Comparison of ENCODE assay signal across 9 mouse cellular contexts in the genomic region with DNA sequence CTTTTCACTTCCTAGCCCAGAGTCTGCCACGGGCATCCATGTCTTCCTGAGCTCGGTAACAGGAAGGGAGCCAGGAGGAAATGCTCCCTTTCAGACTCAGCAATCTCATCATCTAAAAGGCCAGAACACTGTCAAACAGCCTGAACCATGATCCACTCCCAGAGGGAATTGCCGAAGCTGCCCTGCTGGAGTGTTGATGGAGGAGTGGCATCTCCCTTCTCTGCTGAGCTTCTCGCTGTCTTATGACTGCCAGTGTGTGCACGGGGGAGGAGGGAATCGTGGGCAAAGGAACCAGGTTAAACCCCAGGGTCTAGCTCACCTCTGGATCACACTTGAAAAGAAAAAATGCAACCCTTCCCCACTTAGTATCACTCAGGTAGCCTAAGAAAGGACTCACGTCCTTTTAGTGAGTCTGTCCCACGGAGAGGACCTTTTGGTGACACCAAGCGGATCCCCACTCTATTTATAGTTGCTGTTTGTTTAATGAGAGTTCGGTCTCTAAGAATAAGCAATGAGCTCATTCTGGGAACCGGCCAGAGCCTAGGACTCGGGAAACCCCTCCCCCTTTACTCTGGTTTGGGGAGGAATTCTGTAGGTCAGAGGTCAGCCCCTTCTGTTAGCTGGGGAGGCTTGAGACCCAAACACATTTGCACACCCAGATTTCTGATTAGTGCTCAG.
DNase-seq lines count a peak whose midpoint lies in the region; ATAC-seq and TF ChIP-seq lines count a peak whose summit lies in the region.
"Had no signal": no experiment of that assay in that cellular context is flagged by ENCODE, and none has a peak within 500 bp of the region (broad histone marks: within the 10 kb centered on the region; RNA-seq: fewer than 3 reads in every experiment).

No protein-coding gene starts in this region.

- no peak for DNase-seq in hindbrain, embryonic 10.5 days (ENCODE audit: low spot score)
- DNase-seq in hindbrain, postnatal 0 days (ENCODE audit: low spot score) = no peak
- peak; percentile 29 for DNase-seq in gastrocnemius, postnatal 25 days
- DNase-seq in kidney, adult 8-10 months = peak; percentile 40 to 48
- DNase-seq in lung, postnatal 36 days = peak; percentile 84
- no peak for DNase-seq in cerebellum, postnatal 4 days (ENCODE audit: low spot score in 2 of 2)
- no peak for DNase-seq in cerebellum, adult 11 months

- H3K9ac ChIP-seq in hindbrain, postnatal 0 days (replicated peaks; ENCODE audit: low read length) = no peak overlapping the region
- H3K9ac ChIP-seq: limb, embryonic 13.5 days had no signal

- peaks cover 9% of the 10 kb centered on the region for H3K4me1 ChIP-seq in hindbrain, embryonic 10.5 days (replicated peaks)
- no peaks in the 10 kb centered on the region for H3K4me1 ChIP-seq in hindbrain, postnatal 0 days (ENCODE audit: insufficient read depth, low read length)
- H3K4me1 ChIP-seq: limb, embryonic 13.5 days had no signal

- H3K4me2 ChIP-seq in hindbrain, postnatal 0 days (ENCODE audit: low read depth, low read length) = no peak overlapping the region
- H3K4me2 ChIP-seq: limb, embryonic 13.5 days had no signal

- H3K4me3 ChIP-seq in hindbrain, embryonic 10.5 days = no peak overlapping the region
- no peak overlapping the region for H3K4me3 ChIP-seq in hindbrain, postnatal 0 days (ENCODE audit: low read length)
- H3K4me3 ChIP-seq: limb, embryonic 13.5 days had no signal

- 50% methylated on average over 12 of the region's 12 CpGs for WGBS in hindbrain, embryonic 10.5 days
- 49% methylated on average over 12 of the region's 12 CpGs for WGBS in hindbrain, postnatal 0 days

- TF ChIP-seq CTCF in hindbrain, postnatal 0 days (IDR thresholded peaks at IDR 0.05; ENCODE audit: low read depth) = no peak

- ATAC-seq in hindbrain, postnatal 0 days = no peak
- ATAC-seq in inflammation-experienced regulatory T-cells, adult 6 months = no peak

- H3K9me3 ChIP-seq in hindbrain, embryonic 10.5 days = peaks cover 12% of the 10 kb centered on the region
- no peaks in the 10 kb centered on the region for H3K9me3 ChIP-seq in hindbrain, postnatal 0 days (ENCODE audit: low read length)
- H3K9me3 ChIP-seq: limb, embryonic 13.5 days had no signal

- 0 out of 2 replicates have a peak overlapping the region, but pooled peaks have one; percentile 16 for H3K27ac ChIP-seq in hindbrain, embryonic 10.5 days
- H3K27ac ChIP-seq in hindbrain, postnatal 0 days = no peak overlapping the region
- H3K27ac ChIP-seq: limb, embryonic 13.5 days had no signal

- no peaks in the 10 kb centered on the region for H3K27me3 ChIP-seq in hindbrain, embryonic 10.5 days (ENCODE audit: insufficient read depth, poor library complexity, severe bottlenecking)
- H3K27me3 ChIP-seq in hindbrain, postnatal 0 days (ENCODE audit: insufficient read depth, low read length) = no peaks in the 10 kb centered on the region
- H3K27me3 ChIP-seq: limb, embryonic 13.5 days had no signal

- no peaks in the 10 kb centered on the region for H3K36me3 ChIP-seq in hindbrain, embryonic 10.5 days
- no peaks in the 10 kb centered on the region for H3K36me3 ChIP-seq in hindbrain, postnatal 0 days (ENCODE audit: insufficient read depth, low read length)
- H3K36me3 ChIP-seq: limb, embryonic 13.5 days had no signal

Comparison
In these comparisons a context has a peak if more than half of its experiments do, and no peak if none do; other contexts are left out.
1. DNase-seq: peak in gastrocnemius, postnatal 25 days (single experiment), kidney, adult 8-10 months (2 of 2) and lung, postnatal 36 days (single experiment); none in hindbrain, embryonic 10.5 days (single experiment), hindbrain, postnatal 0 days (single experiment), cerebellum, postnatal 4 days (0 of 2) and cerebellum, adult 11 months (single experiment).